Mouse (Mus musculus): ENCODE results near the gene Rnf212b. TPM values are rescaled to one million over a fixed set of nuclear protein-coding genes. Genes with fewer than 3 reads are reported as not detected.

The Rnf212b gene
- polyA plus RNA-seq, 1 experiment from 2014 or later = not detected

DNA sequence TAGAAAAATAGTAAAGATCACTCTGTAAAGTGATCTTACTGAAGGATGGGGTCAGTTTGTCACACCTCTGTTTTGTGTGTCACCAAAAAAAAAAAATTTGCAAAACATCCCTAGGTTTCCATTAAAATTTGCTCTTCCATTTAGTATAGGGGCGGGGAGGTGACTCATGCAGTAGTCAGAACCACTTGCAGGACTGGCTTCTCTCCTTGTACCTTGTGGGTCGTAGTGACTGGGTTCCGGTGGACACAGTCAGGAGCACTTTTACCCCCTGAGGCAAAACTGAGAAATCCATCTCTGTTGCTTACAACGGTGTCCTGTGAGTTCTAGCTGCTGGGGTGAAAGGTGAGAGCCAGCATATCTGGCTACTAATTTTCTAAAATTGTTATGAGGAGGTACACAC lies 89.7 kb downstream of the Rnf212b start:
- ATAC-seq (ENCODE audit: insufficient number of reproducible peaks, insufficient read depth, low FRiP score, low TSS enrichment) = no peak
- Histone ChIP-seq H3K9me3 (no peaks in the 10 kb centered on the region), H3K9ac (no peak overlapping the region), H3K27me3 (no peaks in the 10 kb centered on the region), H3K27ac (no peak overlapping the region), H3K4me1 (no peaks in the 10 kb centered on the region), H3K36me3 (peaks cover 41% of the 10 kb centered on the region), H3K4me2 (replicated peaks) (no peak overlapping the region), H3K4me3 (no peak overlapping the region)
- WGBS = 82% methylated on average over 4 of the region's 4 CpGs

Other genes starting within 250 kb of the Rnf212b start
- gene Ajuba, start 236.6 kb upstream of the Rnf212b start, polyA plus RNA-seq (2016; fragmentation: Nextera tagmentation; extraction: Ambion mirVana) = 67.8 and 69.0 TPM in 2 replicates
- gene 4931414P19Rik, start 208.1 kb upstream of the Rnf212b start, polyA plus RNA-seq (2016; fragmentation: Nextera tagmentation; extraction: Ambion mirVana) = 9.0 and 10.1 TPM in 2 replicates
- 381 and 403 TPM in 2 replicates for gene Psmb5, start 196.1 kb upstream of the Rnf212b start, polyA plus RNA-seq (2016; fragmentation: Nextera tagmentation; extraction: Ambion mirVana)
- 0.05 and 0.10 TPM in 2 replicates for gene Psmb11, start 192.7 kb upstream of the Rnf212b start, polyA plus RNA-seq (2016; fragmentation: Nextera tagmentation; extraction: Ambion mirVana)
- 1.1 TPM in 1 of 2 replicates, not detected in the other for gene Gm17606, start 173.2 kb upstream of the Rnf212b start, polyA plus RNA-seq (2016; fragmentation: Nextera tagmentation; extraction: Ambion mirVana)
- 10.8 and 11.9 TPM in 2 replicates for gene Cdh24, start 172.8 kb upstream of the Rnf212b start, polyA plus RNA-seq (2016; fragmentation: Nextera tagmentation; extraction: Ambion mirVana)
- 94.4 and 106 TPM in 2 replicates for gene 1700123O20Rik, start 127.9 kb upstream of the Rnf212b start, polyA plus RNA-seq (2016; fragmentation: Nextera tagmentation; extraction: Ambion mirVana)
- 150 and 157 TPM in 2 replicates for gene Acin1, start 127.2 kb upstream of the Rnf212b start, polyA plus RNA-seq (2016; fragmentation: Nextera tagmentation; extraction: Ambion mirVana)
- 0.09 and 0.19 TPM in 2 replicates for gene Gm29776, start 115.3 kb upstream of the Rnf212b start, polyA plus RNA-seq (2016; fragmentation: Nextera tagmentation; extraction: Ambion mirVana)
- gene Cebpe, start 102.0 kb upstream of the Rnf212b start, polyA plus RNA-seq (2016; fragmentation: Nextera tagmentation; extraction: Ambion mirVana) = 0.42 TPM in 1 of 2 replicates, not detected in the other
- gene Slc7a8, start 32.2 kb upstream of the Rnf212b start, polyA plus RNA-seq (2016; fragmentation: Nextera tagmentation; extraction: Ambion mirVana) = 3.3 and 4.4 TPM in 2 replicates
- 12.6 and 14.2 TPM in 2 replicates for gene Homez, start 56.8 kb downstream of the Rnf212b start, polyA plus RNA-seq (2016; fragmentation: Nextera tagmentation; extraction: Ambion mirVana)
- 0.56 and 1.3 TPM in 2 replicates for gene Ppp1r3e, start 63.4 kb downstream of the Rnf212b start, polyA plus RNA-seq (2016; fragmentation: Nextera tagmentation; extraction: Ambion mirVana)
- 2.8 and 3.6 TPM in 2 replicates for gene Bcl2l2, start 69.2 kb downstream of the Rnf212b start, polyA plus RNA-seq (2016; fragmentation: Nextera tagmentation; extraction: Ambion mirVana)
- gene Gm20521, start 69.3 kb downstream of the Rnf212b start, polyA plus RNA-seq (2016; fragmentation: Nextera tagmentation; extraction: Ambion mirVana) = 0.24 TPM in 1 of 2 replicates, not detected in the other
- gene Pabpn1, start 78.4 kb downstream of the Rnf212b start, polyA plus RNA-seq (2016; fragmentation: Nextera tagmentation; extraction: Ambion mirVana) = 199 and 201 TPM in 2 replicates
- 114 and 122 TPM in 2 replicates for gene Slc22a17, start 99.0 kb downstream of the Rnf212b start, polyA plus RNA-seq (2016; fragmentation: Nextera tagmentation; extraction: Ambion mirVana)
- 49.0 and 49.3 TPM in 2 replicates for gene Efs, start 112.0 kb downstream of the Rnf212b start, polyA plus RNA-seq (2016; fragmentation: Nextera tagmentation; extraction: Ambion mirVana)
- 0.15 TPM in 1 of 2 replicates, not detected in the other for gene Il25, start 118.6 kb downstream of the Rnf212b start, polyA plus RNA-seq (2016; fragmentation: Nextera tagmentation; extraction: Ambion mirVana)
- 6.2 and 9.5 TPM in 2 replicates for gene Cmtm5, start 122.1 kb downstream of the Rnf212b start, polyA plus RNA-seq (2016; fragmentation: Nextera tagmentation; extraction: Ambion mirVana)
- 2.2 and 3.2 TPM in 2 replicates for gene Myh6, start 152.8 kb downstream of the Rnf212b start, polyA plus RNA-seq (2016; fragmentation: Nextera tagmentation; extraction: Ambion mirVana)
- not detected in 2 replicates for gene Gm17428, start 162.8 kb downstream of the Rnf212b start, polyA plus RNA-seq (2016; fragmentation: Nextera tagmentation; extraction: Ambion mirVana)
- 7.6 and 8.3 TPM in 2 replicates for gene Myh7, start 180.5 kb downstream of the Rnf212b start, polyA plus RNA-seq (2016; fragmentation: Nextera tagmentation; extraction: Ambion mirVana)
- gene Ngdn, start 201.3 kb downstream of the Rnf212b start, polyA plus RNA-seq (2016; fragmentation: Nextera tagmentation; extraction: Ambion mirVana) = 79.9 and 81.3 TPM in 2 replicates